ENCODE assay signal across 21 mouse cellular contexts in genomic region chr10:92325284-92325989, GRCm38 (mm10).
DNase-seq lines count a peak whose midpoint lies in the region; ATAC-seq and TF ChIP-seq lines count a peak whose summit lies in the region.
"Had no signal": no experiment of that assay in that cellular context is flagged by ENCODE, and none has a peak within 500 bp of the region (broad histone marks: within the 10 kb centered on the region; RNA-seq: fewer than 3 reads in every experiment).

No protein-coding gene starts in this region.

- no peak overlapping the region for H3K4me3 ChIP-seq in forebrain, postnatal 0 days (ENCODE audit: low read depth, low read length)
- H3K4me3 ChIP-seq in forebrain, embryonic 15.5 days = no peak overlapping the region
- no peak overlapping the region for H3K4me3 ChIP-seq in midbrain, embryonic 10.5 days
- H3K4me3 ChIP-seq in midbrain, embryonic 15.5 days = no peak overlapping the region
- no peak overlapping the region for H3K4me3 ChIP-seq in hindbrain, embryonic 14.5 days (replicated peaks; ENCODE audit: low read length)
- H3K4me3 ChIP-seq in stomach, embryonic 16.5 days (replicated peaks; ENCODE audit: low read length) = no peak overlapping the region
- H3K4me3 ChIP-seq: embryonic facial prominence, embryonic 13.5 days; forebrain, embryonic 13.5 days; heart, adult 2 months; heart, embryonic 15.5 days; hindbrain, embryonic 15.5 days had no signal

- no peaks in the 10 kb centered on the region for H3K4me1 ChIP-seq in forebrain, postnatal 0 days (ENCODE audit: insufficient read depth)
- H3K4me1 ChIP-seq in forebrain, embryonic 15.5 days = no peaks in the 10 kb centered on the region; the same call in 1 of the 2 replicates
- no peaks in the 10 kb centered on the region for H3K4me1 ChIP-seq in midbrain, embryonic 10.5 days
- peaks cover 5% of the 10 kb centered on the region; the same call in 1 of the 2 replicates for H3K4me1 ChIP-seq in midbrain, embryonic 15.5 days
- no peaks in the 10 kb centered on the region for H3K4me1 ChIP-seq in hindbrain, embryonic 14.5 days (replicated peaks; ENCODE audit: control insufficient read depth, insufficient read depth, low read length)
- no peaks in the 10 kb centered on the region for H3K4me1 ChIP-seq in stomach, embryonic 16.5 days (ENCODE audit: control insufficient read depth, insufficient read depth, low read length)
- H3K4me1 ChIP-seq: embryonic facial prominence, embryonic 13.5 days; heart, embryonic 15.5 days; hindbrain, embryonic 15.5 days had no signal

- H3K27ac ChIP-seq in forebrain, postnatal 0 days (ENCODE audit: low read depth, low read length) = no peak overlapping the region
- H3K27ac ChIP-seq in forebrain, embryonic 15.5 days (replicated peaks) = no peak overlapping the region
- 0 out of 2 replicates have a peak overlapping the region, but pooled peaks have one; percentile 38 for H3K27ac ChIP-seq in midbrain, embryonic 10.5 days (replicated peaks)
- H3K27ac ChIP-seq in midbrain, embryonic 15.5 days = no peak overlapping the region
- peak overlapping the region; percentile 18; the same call in 1 of the 2 replicates for H3K27ac ChIP-seq in hindbrain, embryonic 14.5 days
- H3K27ac ChIP-seq in stomach, embryonic 16.5 days (ENCODE audit: low read length) = no peak overlapping the region
- H3K27ac ChIP-seq: embryonic facial prominence, embryonic 13.5 days; forebrain, embryonic 13.5 days; heart, adult 2 months; heart, embryonic 15.5 days; hindbrain, embryonic 15.5 days had no signal

- H3K27me3 ChIP-seq in forebrain, postnatal 0 days (ENCODE audit: insufficient read depth, low read length) = no peaks in the 10 kb centered on the region
- H3K27me3 ChIP-seq in forebrain, embryonic 15.5 days = no peaks in the 10 kb centered on the region
- no peaks in the 10 kb centered on the region for H3K27me3 ChIP-seq in midbrain, embryonic 10.5 days (ENCODE audit: low read depth, poor library complexity, severe bottlenecking)
- H3K27me3 ChIP-seq in midbrain, embryonic 15.5 days (replicated peaks) = no peaks in the 10 kb centered on the region
- H3K27me3 ChIP-seq in hindbrain, embryonic 14.5 days (ENCODE audit: control insufficient read depth, insufficient read depth, low read length) = no peaks in the 10 kb centered on the region
- no peaks in the 10 kb centered on the region for H3K27me3 ChIP-seq in stomach, embryonic 16.5 days (ENCODE audit: control insufficient read depth, insufficient read depth, low read length)
- H3K27me3 ChIP-seq: embryonic facial prominence, embryonic 13.5 days; forebrain, embryonic 13.5 days; heart, embryonic 15.5 days; hindbrain, embryonic 15.5 days had no signal

- H3K36me3 ChIP-seq in forebrain, postnatal 0 days (ENCODE audit: insufficient read depth) = no peaks in the 10 kb centered on the region
- no peaks in the 10 kb centered on the region for H3K36me3 ChIP-seq in forebrain, embryonic 15.5 days
- no peaks in the 10 kb centered on the region for H3K36me3 ChIP-seq in midbrain, embryonic 10.5 days
- H3K36me3 ChIP-seq in midbrain, embryonic 15.5 days (replicated peaks) = no peaks in the 10 kb centered on the region
- no peaks in the 10 kb centered on the region for H3K36me3 ChIP-seq in hindbrain, embryonic 14.5 days (replicated peaks; ENCODE audit: control insufficient read depth, insufficient read depth)
- H3K36me3 ChIP-seq in stomach, embryonic 16.5 days (ENCODE audit: control insufficient read depth, insufficient read depth, low read length) = no peaks in the 10 kb centered on the region
- H3K36me3 ChIP-seq: embryonic facial prominence, embryonic 13.5 days; heart, embryonic 15.5 days; hindbrain, embryonic 15.5 days had no signal

- DNase-seq in forebrain, postnatal 0 days = no peak
- DNase-seq in midbrain, embryonic 10.5 days (ENCODE audit: low spot score) = no peak
- DNase-seq in hindbrain, embryonic 14.5 days (ENCODE audit: low spot score) = no peak
- no peak for DNase-seq in ovary, postnatal 36 days (ENCODE audit: low spot score)
- DNase-seq in left cerebral cortex, postnatal 36 days (ENCODE audit: low spot score in 2 of 2) = no peak
- DNase-seq: adrenal gland, adult 2 months; adrenal gland, postnatal 25 days; cerebellum, adult 18-20 months; cerebellum, adult 9-11 months; cerebellum, postnatal 36 days; gastrocnemius, postnatal 10 days; heart, adult 2 months; heart, postnatal 14 days had no signal

- ATAC-seq in forebrain, postnatal 0 days = peak; percentile 38; the same call in 1 of the 2 replicates
- ATAC-seq in forebrain, embryonic 15.5 days (replicated peaks) = no peak
- no peak for ATAC-seq in midbrain, embryonic 15.5 days (replicated peaks)
- no peak for ATAC-seq in hindbrain, embryonic 14.5 days (ENCODE audit: low FRiP score)
- ATAC-seq in stomach, embryonic 16.5 days (ENCODE audit: insufficient read depth, low FRiP score) = peak; percentile 68; the same call in 1 of the 2 replicates
- ATAC-seq: forebrain, embryonic 13.5 days had no signal

- TF ChIP-seq CTCF in forebrain, postnatal 0 days (IDR thresholded peaks at IDR 0.05; ENCODE audit: low read depth) = no peak

- no peaks in the 10 kb centered on the region for H3K9me3 ChIP-seq in forebrain, postnatal 0 days (ENCODE audit: low read length)
- no peaks in the 10 kb centered on the region for H3K9me3 ChIP-seq in forebrain, embryonic 15.5 days
- H3K9me3 ChIP-seq in midbrain, embryonic 10.5 days (replicated peaks) = no peaks in the 10 kb centered on the region
- H3K9me3 ChIP-seq in midbrain, embryonic 15.5 days = no peaks in the 10 kb centered on the region
- H3K9me3 ChIP-seq in hindbrain, embryonic 14.5 days (ENCODE audit: control insufficient read depth, low read length) = no peaks in the 10 kb centered on the region
- no peaks in the 10 kb centered on the region for H3K9me3 ChIP-seq in stomach, embryonic 16.5 days (replicated peaks; ENCODE audit: control insufficient read depth, low read length)
- H3K9me3 ChIP-seq: embryonic facial prominence, embryonic 13.5 days; forebrain, embryonic 13.5 days; heart, embryonic 15.5 days; hindbrain, embryonic 15.5 days had no signal

- 58% methylated on average over 4 of the region's 4 CpGs for WGBS in forebrain, postnatal 0 days
- 65% methylated on average over 4 of the region's 4 CpGs for WGBS in forebrain, embryonic 15.5 days
- 86% methylated on average over 4 of the region's 4 CpGs for WGBS in midbrain, embryonic 10.5 days
- WGBS in midbrain, embryonic 15.5 days = 68% methylated on average over 4 of the region's 4 CpGs
- 62% methylated on average over 4 of the region's 4 CpGs for WGBS in hindbrain, embryonic 14.5 days
- WGBS in stomach, embryonic 16.5 days = 50% methylated on average over 4 of the region's 4 CpGs

- H3K9ac ChIP-seq in forebrain, postnatal 0 days = no peak overlapping the region
- H3K9ac ChIP-seq in forebrain, embryonic 15.5 days (replicated peaks) = no peak overlapping the region
- no peak overlapping the region for H3K9ac ChIP-seq in midbrain, embryonic 15.5 days
- H3K9ac ChIP-seq in hindbrain, embryonic 14.5 days = no peak overlapping the region
- H3K9ac ChIP-seq in stomach, embryonic 16.5 days (ENCODE audit: low read length) = no peak overlapping the region
- H3K9ac ChIP-seq: embryonic facial prominence, embryonic 13.5 days; forebrain, embryonic 13.5 days; heart, embryonic 15.5 days; hindbrain, embryonic 15.5 days had no signal

- no peak overlapping the region for H3K4me2 ChIP-seq in forebrain, postnatal 0 days (ENCODE audit: low read depth)
- H3K4me2 ChIP-seq in forebrain, embryonic 15.5 days (replicated peaks) = no peak overlapping the region
- H3K4me2 ChIP-seq in midbrain, embryonic 15.5 days = no peak overlapping the region
- no peak overlapping the region for H3K4me2 ChIP-seq in hindbrain, embryonic 14.5 days (replicated peaks)
- H3K4me2 ChIP-seq in stomach, embryonic 16.5 days (ENCODE audit: low read depth, low read length) = no peak overlapping the region
- H3K4me2 ChIP-seq: embryonic facial prominence, embryonic 13.5 days; forebrain, embryonic 13.5 days; heart, embryonic 11.5 days; heart, embryonic 15.5 days; hindbrain, embryonic 15.5 days had no signal

- intact Hi-C loops in left cerebral cortex, postnatal 36 days (cut with DNase I) = no loop called here

Comparison
In these comparisons a context has a peak if more than half of its experiments do, and no peak if none do; other contexts are left out.
1. ATAC-seq: peak in forebrain, postnatal 0 days (single experiment) and stomach, embryonic 16.5 days (single experiment); none in forebrain, embryonic 15.5 days (single experiment), midbrain, embryonic 15.5 days (single experiment) and hindbrain, embryonic 14.5 days (single experiment).
2. H3K27ac ChIP-seq: peak in midbrain, embryonic 10.5 days (single experiment) and hindbrain, embryonic 14.5 days (single experiment); none in forebrain, postnatal 0 days (single experiment), forebrain, embryonic 15.5 days (single experiment), midbrain, embryonic 15.5 days (single experiment) and stomach, embryonic 16.5 days (single experiment).